Mouse (Mus musculus): ENCODE data around the gene Polr2m. TPM values are rescaled to one million over a fixed set of nuclear protein-coding genes. Genes with fewer than 3 reads are reported as not detected.
"Not testable (repeated sequence)": the region's sequence is repeated elsewhere in the genome, so short reads cannot be mapped to it uniquely, and the experiment has no call there.

The Polr2m gene
- polyA plus RNA-seq, 1 experiment from 2014 or later, result 452 TPM

GRCm38 (mm10) chr9:71492296-71493025 lies 6.7 kb upstream of the Polr2m start:
- Histone ChIP-seq H3K9me3 (no peaks in the 10 kb centered on the region), H3K9ac (no peak overlapping the region), H3K27me3 (no peaks in the 10 kb centered on the region), H3K36me3 (replicated peaks) (no peaks in the 10 kb centered on the region), H3K4me3 (replicated peaks) (no peak overlapping the region), H3K27ac (no peak overlapping the region), H3K4me2 (no peak overlapping the region), H3K4me1 (peaks cover 3% of the 10 kb centered on the region; the same call in 1 of the 2 replicates)
- WGBS, result 86% methylated on average over 15 of the region's 15 CpGs
- no peak for ATAC-seq (ENCODE audit: low FRiP score)

GRCm38 (mm10) chr9:71490076-71490475 lies 4.3 kb upstream of the Polr2m start:
- peaks cover 3% of the 10 kb centered on the region; the same call in 1 of the 2 replicates for H3K4me1 ChIP-seq
- H3K9me3 ChIP-seq, result no peaks in the 10 kb centered on the region
- WGBS, result 51% methylated on average over 3 of the region's 3 CpGs
- H3K4me2 ChIP-seq, result no peak overlapping the region
- no peak overlapping the region for H3K9ac ChIP-seq
- no peaks in the 10 kb centered on the region for H3K27me3 ChIP-seq
- no peak overlapping the region for H3K27ac ChIP-seq
- H3K36me3 ChIP-seq (replicated peaks), result no peaks in the 10 kb centered on the region
- ATAC-seq (ENCODE audit: low FRiP score), result no peak
- H3K4me3 ChIP-seq (replicated peaks), result no peak overlapping the region

GRCm38 (mm10) chr9:71486127-71486526 lies 392 bp upstream of the Polr2m start:
- peak overlapping the region; percentile 87; the same call in 1 of the 2 replicates for H3K4me3 ChIP-seq (replicated peaks)
- 45% methylated on average over 7 of the region's 7 CpGs for WGBS
- H3K36me3 ChIP-seq (replicated peaks), result peaks cover 25% of the 10 kb centered on the region
- ATAC-seq (ENCODE audit: low FRiP score), result peak; percentile 52; the same call in 1 of the 2 replicates
- 0 out of 2 replicates have a peak overlapping the region, but pooled peaks have one; percentile 95 for H3K9ac ChIP-seq
- peak overlapping the region; percentile 62 for H3K4me2 ChIP-seq
- H3K9me3 ChIP-seq, result no peaks in the 10 kb centered on the region
- no peaks in the 10 kb centered on the region for H3K27me3 ChIP-seq
- H3K27ac ChIP-seq, result no peak overlapping the region
- peaks cover 10% of the 10 kb centered on the region for H3K4me1 ChIP-seq

GRCm38 (mm10) chr9:71484871-71485474 lies 762 bp downstream of the Polr2m start:
- H3K9ac ChIP-seq, result peak overlapping the region; percentile 95
- 2% methylated on average over 14 of the region's 14 CpGs for WGBS
- peaks cover 37% of the 10 kb centered on the region for H3K36me3 ChIP-seq (replicated peaks)
- H3K4me2 ChIP-seq, result peak overlapping the region; percentile 62
- no peaks in the 10 kb centered on the region for H3K9me3 ChIP-seq
- H3K4me3 ChIP-seq (replicated peaks), result peak overlapping the region; percentile 87
- peaks cover 10% of the 10 kb centered on the region for H3K4me1 ChIP-seq
- H3K27me3 ChIP-seq, result no peaks in the 10 kb centered on the region
- H3K27ac ChIP-seq, result peak overlapping the region; percentile 88
- ATAC-seq (ENCODE audit: low FRiP score), result no peak

GRCm38 (mm10) chr9:71483872-71484271 lies 1.9 kb downstream of the Polr2m start:
- Histone ChIP-seq H3K4me2 (peak overlapping the region; percentile 62), H3K4me3 (replicated peaks) (peak overlapping the region; percentile 87; the same call in 1 of the 2 replicates), H3K36me3 (replicated peaks) (peaks cover 48% of the 10 kb centered on the region)
- not testable (repeated sequence) for H3K9me3 ChIP-seq; H3K4me1 ChIP-seq; H3K9ac ChIP-seq; H3K27ac ChIP-seq; ATAC-seq (ENCODE audit: low FRiP score); H3K27me3 ChIP-seq
- WGBS, result 90% methylated on average over 7 of the region's 7 CpGs

GRCm38 (mm10) chr9:71480305-71480704 lies 5.4 kb downstream of the Polr2m start:
- no peak for ATAC-seq (ENCODE audit: low FRiP score)
- Histone ChIP-seq H3K4me2 (no peak overlapping the region), H3K36me3 (replicated peaks) (peaks cover 80% of the 10 kb centered on the region), H3K27me3 (no peaks in the 10 kb centered on the region), H3K4me3 (replicated peaks) (no peak overlapping the region), H3K9ac (no peak overlapping the region), H3K9me3 (no peaks in the 10 kb centered on the region), H3K27ac (no peak overlapping the region), H3K4me1 (peaks cover 10% of the 10 kb centered on the region)
- WGBS, result 98% methylated on average over 2 of the region's 2 CpGs

- Histone ChIP-seq H3K4me2 (no peak overlapping the region), H3K36me3 (replicated peaks) (peaks cover 89% of the 10 kb centered on the region), H3K9me3 (no peaks in the 10 kb centered on the region), H3K9ac (no peak overlapping the region), H3K27ac (no peak overlapping the region), H3K4me1 (peaks cover 6% of the 10 kb centered on the region), H3K4me3 (replicated peaks) (no peak overlapping the region), H3K27me3 (no peaks in the 10 kb centered on the region)
- 94% methylated on average over 9 of the region's 9 CpGs for WGBS
- ATAC-seq (ENCODE audit: low FRiP score), result no peak
These were observed 6.3 kb downstream of the Polr2m start for GRCm38 (mm10) chr9:71479413-71479812.

- Histone ChIP-seq H3K9me3 (no peaks in the 10 kb centered on the region), H3K36me3 (replicated peaks) (peaks cover 94% of the 10 kb centered on the region)
These were observed 7.1 kb downstream of the Polr2m start for GRCm38 (mm10) chr9:71478596-71478995.

GRCm38 (mm10) chr9:71476601-71477000 lies 9.1 kb downstream of the Polr2m start:
- Histone ChIP-seq H3K9ac (no peak overlapping the region), H3K27ac (no peak overlapping the region), H3K4me3 (replicated peaks) (no peak overlapping the region), H3K27me3 (no peaks in the 10 kb centered on the region), H3K9me3 (no peaks in the 10 kb centered on the region), H3K4me1 (no peaks in the 10 kb centered on the region), H3K36me3 (replicated peaks) (peaks cover 77% of the 10 kb centered on the region), H3K4me2 (no peak overlapping the region)
- WGBS, result 94% methylated on average over 3 of the region's 3 CpGs
- no peak for ATAC-seq (ENCODE audit: low FRiP score)

More at GRCm38 (mm10) chr9:71478596-71478995, 7.1 kb downstream of the Polr2m start:
- Histone ChIP-seq H3K27ac (no peak overlapping the region), H3K4me1 (no peaks in the 10 kb centered on the region), H3K4me2 (no peak overlapping the region), H3K9ac (no peak overlapping the region), H3K27me3 (no peaks in the 10 kb centered on the region), H3K4me3 (replicated peaks) (no peak overlapping the region)
- no peak for ATAC-seq (ENCODE audit: low FRiP score)
- 96% methylated on average over 7 of the region's 7 CpGs for WGBS

GRCm38 (mm10) chr9:71475536-71475935 lies 10.2 kb downstream of the Polr2m start:
- Histone ChIP-seq H3K9ac (no peak overlapping the region), H3K4me3 (replicated peaks) (no peak overlapping the region), H3K9me3 (no peaks in the 10 kb centered on the region), H3K36me3 (replicated peaks) (peaks cover 66% of the 10 kb centered on the region), H3K4me2 (no peak overlapping the region), H3K27ac (no peak overlapping the region), H3K27me3 (no peaks in the 10 kb centered on the region), H3K4me1 (no peaks in the 10 kb centered on the region)
- 97% methylated on average over 4 of the region's 4 CpGs for WGBS
- ATAC-seq (ENCODE audit: low FRiP score), result no peak

- H3K27ac ChIP-seq, result no peak overlapping the region
- ATAC-seq (ENCODE audit: low FRiP score), result no peak
- H3K9me3 ChIP-seq, result no peaks in the 10 kb centered on the region
- H3K4me1 ChIP-seq, result no peaks in the 10 kb centered on the region
- H3K4me3 ChIP-seq (replicated peaks), result no peak overlapping the region
- H3K4me2 ChIP-seq, result no peak overlapping the region
- no peak overlapping the region for H3K9ac ChIP-seq
- H3K27me3 ChIP-seq, result no peaks in the 10 kb centered on the region
- no peaks in the 10 kb centered on the region for H3K36me3 ChIP-seq (replicated peaks)
- WGBS, result 88% methylated on average over 4 of the region's 4 CpGs
These were observed 18.3 kb downstream of the Polr2m start for GRCm38 (mm10) chr9:71467434-71467833.

- Histone ChIP-seq H3K4me1 (no peaks in the 10 kb centered on the region), H3K27ac (no peak overlapping the region), H3K4me3 (replicated peaks) (no peak overlapping the region), H3K9me3 (no peaks in the 10 kb centered on the region), H3K4me2 (no peak overlapping the region), H3K9ac (no peak overlapping the region), H3K27me3 (no peaks in the 10 kb centered on the region), H3K36me3 (replicated peaks) (no peaks in the 10 kb centered on the region)
- WGBS, result 81% methylated on average over 3 of the region's 3 CpGs
- no peak for ATAC-seq (ENCODE audit: low FRiP score)
These were observed 19.6 kb downstream of the Polr2m start for GRCm38 (mm10) chr9:71466111-71466510.
